Mouse (Mus musculus) CH12.LX (cell line): Measurements from ENCODE around the gene Ctla4. TPM values are rescaled to one million over a fixed set of nuclear protein-coding genes. Genes with fewer than 3 reads are reported as not detected.
A peak's percentile ranks its signal among the peaks of the same experiment; 100 is the strongest.

Experiments
- DNase-seq: peaks from one replicate; pipeline ENCODE4 v3.0.0-alpha.2; 2013; ENCODE audit errors: extremely low read depth
- H3K27ac ChIP-seq: 2 replicates; pipeline ENCODE4 v1.5.1; 2012; ENCODE audit warnings: low read depth, mild to moderate bottlenecking, control low read depth, moderate library complexity; ENCODE audit not compliant: insufficient read depth
- H3K27me3 ChIP-seq: replicated peaks from 2 replicates; pipeline ENCODE3; 2012; ENCODE audit warnings: inconsistent platforms
- H3K36me3 ChIP-seq, 2 experiments: replicated peaks in 1 of 2; 2 replicates each; pipeline versions ENCODE3 to v1.6.1; 2012; ENCODE audit warnings: inconsistent platforms in 1 of 2, low read length in 1 of 2, mild to moderate bottlenecking in 1 of 2, mixed read lengths in 1 of 2, moderate library complexity in 1 of 2; ENCODE audit not compliant: control insufficient read depth in 1 of 2, insufficient read depth in 1 of 2
- H3K4me1 ChIP-seq, 2 experiments: 2 replicates each; pipeline ENCODE4 v1.6.1; 2012; ENCODE audit warnings: inconsistent platforms in 1 of 2, moderate library complexity in 1 of 2; ENCODE audit not compliant: insufficient read depth in 2 of 2, control insufficient read depth in 1 of 2
- H3K4me2 ChIP-seq: 2 replicates; pipeline ENCODE4 v1.6.1; 2012; ENCODE audit warnings: low read depth, mild to moderate bottlenecking, control low read depth; ENCODE audit not compliant: poor library complexity, insufficient read depth, severe bottlenecking
- H3K4me3 ChIP-seq, 3 experiments: fragments of 150-350 bp in 1 of 3; sonication (generic) in 1 of 3; replicated peaks in 1 of 3; 2 replicates each; pipeline versions ENCODE3 to v1.5.1; 2011 to 2012; ENCODE audit warnings: low read depth in 2 of 3, low read length in 2 of 3, mild to moderate bottlenecking in 2 of 3, moderate library complexity in 2 of 3, control low read depth in 1 of 3, improper control_type of control experiment in 1 of 3, inconsistent platforms in 1 of 3, mixed read lengths in 1 of 3; ENCODE audit not compliant: poor library complexity in 1 of 3
- H3K79me2 ChIP-seq: replicated peaks from 2 replicates; pipeline ENCODE4 v1.6.1; 2012; ENCODE audit warnings: mild to moderate bottlenecking, moderate library complexity; ENCODE audit not compliant: control insufficient read depth, poor library complexity, insufficient read depth, severe bottlenecking; ENCODE audit errors: extremely low read depth
- H3K9ac ChIP-seq: 2 replicates; pipeline ENCODE4 v1.6.1; 2012; ENCODE audit warnings: low read depth, mild to moderate bottlenecking, control low read depth, moderate library complexity; ENCODE audit not compliant: insufficient read depth
- H3K9me3 ChIP-seq: replicated peaks from 2 replicates; pipeline ENCODE3; 2012; ENCODE audit warnings: low read length, inconsistent platforms, mixed read lengths
- BHLHE40 ChIP-seq: IDR thresholded peaks from 2 replicates; pipeline ENCODE4 v1.6.1; 2011; ENCODE audit warnings: mild to moderate bottlenecking, low read depth, low read length, improper control_type of control experiment
- CHD1 ChIP-seq: IDR thresholded peaks from 2 replicates; pipeline ENCODE4 v1.6.1; 2012; ENCODE audit warnings: low read depth, low read length, improper control_type of control experiment, inconsistent platforms
- CHD2 ChIP-seq: IDR thresholded peaks from 2 replicates; pipeline ENCODE4 v1.6.1; 2011; ENCODE audit warnings: low read length, improper control_type of control experiment
- E2F4 ChIP-seq: IDR thresholded peaks from 2 replicates; pipeline ENCODE4 v1.6.1; 2011; ENCODE audit warnings: low read depth, low read length, improper control_type of control experiment; ENCODE audit not compliant: insufficient replicate concordance
- ELF1 ChIP-seq: IDR thresholded peaks from 2 replicates; pipeline ENCODE4 v1.6.1; 2014; ENCODE audit warnings: low read depth, mild to moderate bottlenecking, inconsistent platforms, low read length, improper control_type of control experiment
- EP300 ChIP-seq: IDR thresholded peaks from 2 replicates; pipeline ENCODE4 v1.6.1; 2011; ENCODE audit warnings: low read length, improper control_type of control experiment
- HCFC1 ChIP-seq: IDR thresholded peaks from 2 replicates; pipeline ENCODE4 v1.6.1; 2012; ENCODE audit warnings: low read depth, mild to moderate bottlenecking, inconsistent platforms, low read length, improper control_type of control experiment
- IRF4 ChIP-seq: IDR thresholded peaks from 2 replicates; pipeline ENCODE4 v1.6.1; 2014; ENCODE audit warnings: low read depth, mild to moderate bottlenecking, inconsistent platforms, low read length, improper control_type of control experiment
- JUN ChIP-seq: IDR thresholded peaks from 2 replicates; pipeline ENCODE4 v1.6.1; 2011; ENCODE audit warnings: low read depth, mild to moderate bottlenecking, low read length, improper control_type of control experiment, moderate library complexity; ENCODE audit not compliant: insufficient read depth
- JUND ChIP-seq: conservative IDR thresholded peaks from 2 replicates; pipeline ENCODE4 v1.6.1; 2011; ENCODE audit warnings: low read depth, low read length, improper control_type of control experiment
- KAT2A ChIP-seq: IDR thresholded peaks from 2 replicates; pipeline ENCODE4 v1.6.1; 2012; ENCODE audit warnings: low read length, improper control_type of control experiment, inconsistent platforms; ENCODE audit not compliant: insufficient replicate concordance
- MAFK ChIP-seq: IDR thresholded peaks from 2 replicates; pipeline ENCODE4 v1.6.1; 2011; ENCODE audit warnings: low read length, improper control_type of control experiment; ENCODE audit not compliant: insufficient replicate concordance
- MAX ChIP-seq: IDR thresholded peaks from 2 replicates; pipeline ENCODE4 v1.6.1; 2011; ENCODE audit warnings: low read length, improper control_type of control experiment
- MAZ ChIP-seq: IDR thresholded peaks from 2 replicates; pipeline ENCODE4 v1.6.1; 2012; ENCODE audit warnings: low read depth, mild to moderate bottlenecking, inconsistent platforms, low read length, improper control_type of control experiment, moderate library complexity
- MXI1 ChIP-seq: IDR thresholded peaks from 2 replicates; pipeline ENCODE4 v1.6.1; 2011; ENCODE audit warnings: mild to moderate bottlenecking, low read depth, low read length, improper control_type of control experiment
- MYC ChIP-seq: IDR thresholded peaks from 2 replicates; pipeline ENCODE4 v1.6.1; 2011; ENCODE audit warnings: low read depth, mild to moderate bottlenecking, improper control_type of control experiment, low read length
- NELFE ChIP-seq: IDR thresholded peaks from 2 replicates; pipeline ENCODE4 v1.6.1; 2011; ENCODE audit warnings: low read depth, low read length, improper control_type of control experiment
- RCOR1 ChIP-seq: conservative IDR thresholded peaks from 2 replicates; pipeline ENCODE4 v1.6.1; 2012; ENCODE audit warnings: low read depth, mild to moderate bottlenecking, inconsistent platforms, low read length, improper control_type of control experiment
- SMC3 ChIP-seq: IDR thresholded peaks from 2 replicates; pipeline ENCODE4 v1.6.1; 2011; ENCODE audit warnings: low read depth, low read length, improper control_type of control experiment
- TCF12 ChIP-seq: IDR thresholded peaks from 2 replicates; pipeline ENCODE4 v1.6.1; 2014; ENCODE audit warnings: low read depth, mild to moderate bottlenecking, inconsistent platforms, low read length, improper control_type of control experiment
- dilution Hi-C: fragments of 300-500 bp; cut with MboI; formaldehyde crosslinking; loops from 2 replicates; pipeline ENCODE4 v1.14.3; 2020; ENCODE audit warnings: low sequenced_read_pairs; ENCODE audit not compliant: extremely low pct_unique_long_range_greater_than_20kb, extremely low pct_ligation_motif_present
- in situ Hi-C: fragments of 300-500 bp; cut with MboI; formaldehyde crosslinking; loops from 3 replicates; pipeline ENCODE4 v1.14.3; 2019; ENCODE audit warnings: low sequenced_read_pairs, low pct_ligation_motif_present, low pct_unique_long_range_greater_than_20kb, mixed read lengths
- polyA plus RNA-seq: library from polyadenylated mRNA; unstranded; fragments of >175 nt; gene quantifications from 2 replicates; pipeline ENCODE4 v1.2.1, GENCODE M21; 2012; ENCODE audit warnings: low read depth; ENCODE audit not compliant: insufficient read length
- total RNA-seq, 2 experiments: library from RNA; depleted of rRNA; stranded (reverse); fragments of 300-350 nt in 1 of 2; fragments of >200 nt in 1 of 2; gene quantifications; 2 replicates each; pipeline ENCODE4 v1.2.3; 2012 to 2014

Gene Ctla4
- total and polyA plus RNA-seq, 3 experiments: 11.6 to 54.7 (median 53.7) TPM

GRCm38 (mm10) chr1:60916281-60916781 is 29.5 kb downstream of the Ctla4 start:
- H3K79me2 ChIP-seq: peaks cover 30% of the 10 kb centered on the region
- H3K4me2 ChIP-seq: peak overlapping the region; percentile 23; the same call in 1 of the 2 replicates
- peak overlapping the region in 1 of 3 experiments; percentile 40 for H3K4me3 ChIP-seq
- H3K9me3 ChIP-seq: no peaks in the 10 kb centered on the region
- TF ChIP-seq RCOR1 (no peak), CHD1 (peak; percentile 50; the same call in 1 of the 2 replicates), MXI1 (peak; percentile 43; the same call in 1 of the 2 replicates), HCFC1 (no peak), MYC (0 out of 2 replicates have a peak, but pooled peaks have one; percentile 59), BHLHE40 (peak; percentile 63), JUN (no peak; the same call in 1 of the 2 replicates), MAX (0 out of 2 replicates have a peak, but pooled peaks have one; percentile 11), JUND (no peak), EP300 (peak; percentile 92), CHD2 (0 out of 2 replicates have a peak, but pooled peaks have one; percentile 32), TCF12 (0 out of 2 replicates have a peak, but pooled peaks have one; percentile 35), KAT2A (no peak), SMC3 (no peak; the same call in 1 of the 2 replicates), NELFE (no peak), MAFK (no peak; the same call in 1 of the 2 replicates), MAZ (no peak), E2F4 (0 out of 2 replicates have a peak, but pooled peaks have one; percentile 25), IRF4 (peak; percentile 89), ELF1 (no peak)
- TF ChIP-seq, all 38 proteins: peak for 10
- no peaks in the 10 kb centered on the region for H3K27me3 ChIP-seq
- peaks cover 8 to 23% of the 10 kb centered on the region in 2 experiments for H3K36me3 ChIP-seq
- H3K4me1 ChIP-seq: peaks cover 29 to 74% of the 10 kb centered on the region in 2 experiments
- dilution Hi-C loops (no loop called here), in situ Hi-C loops (no loop called here)
- H3K27ac ChIP-seq: peak overlapping the region; percentile 83
- H3K9ac ChIP-seq: peak overlapping the region; percentile 27
- DNase-seq: peak; percentile 79
